Mouse (Mus musculus) heart, embryonic 14.5 days (tissue): ENCODE data around the gene Tmf1. TPM values are rescaled to one million over a fixed set of nuclear protein-coding genes. Genes with fewer than 3 reads are reported as not detected.

Experiments used
- ATAC-seq: fragments of 200-750 bp; cut with Nextera tagmentation; 2 replicates; pipeline ENCODE4 v1.8.0; 2017; ENCODE audit warnings: low read depth, moderate TSS enrichment; ENCODE audit not compliant: insufficient number of reproducible peaks, insufficient read depth, low FRiP score
- H3K27ac ChIP-seq, 2 experiments: fragments of 200-500 bp in 1 of 2; fragments of 300-500 bp in 1 of 2; sonication (generic) in 1 of 2; replicated peaks in 1 of 2; 2 replicates each; pipeline ENCODE4 v1.5.1; 2012 to 2014; ENCODE audit warnings: low read depth in 2 of 2, low read length in 2 of 2, control low read depth in 1 of 2, mild to moderate bottlenecking in 1 of 2, mixed read lengths in 1 of 2; ENCODE audit not compliant: control insufficient read depth in 1 of 2, insufficient read depth in 1 of 2
- H3K27me3 ChIP-seq: fragments of 300-500 bp; sonication (generic); 2 replicates; pipeline ENCODE4 v1.6.1; 2014; ENCODE audit warnings: mild to moderate bottlenecking, low read length, control low read depth; ENCODE audit not compliant: control insufficient read depth, insufficient read depth
- H3K36me3 ChIP-seq: fragments of 300-500 bp; sonication (generic); 2 replicates; pipeline ENCODE4 v1.6.1; 2014; ENCODE audit warnings: mild to moderate bottlenecking, control low read depth, low read length, mixed read lengths; ENCODE audit not compliant: control insufficient read depth, insufficient read depth
- H3K4me1 ChIP-seq, 2 experiments: fragments of 200-500 bp in 1 of 2; fragments of 300-500 bp in 1 of 2; sonication (generic) in 1 of 2; 2 replicates each; pipeline ENCODE4 v1.6.1; 2012 to 2014; ENCODE audit warnings: low read length in 2 of 2, control low read depth in 1 of 2, mixed read lengths in 1 of 2; ENCODE audit not compliant: control insufficient read depth in 2 of 2, insufficient read depth in 2 of 2
- H3K4me2 ChIP-seq: fragments of 300-500 bp; sonication (generic); 2 replicates; pipeline ENCODE4 v1.6.1; 2014; ENCODE audit warnings: mild to moderate bottlenecking, low read length
- H3K4me3 ChIP-seq, 2 experiments: fragments of 200-500 bp in 1 of 2; fragments of 300-500 bp in 1 of 2; sonication (generic) in 1 of 2; 2 replicates each; pipeline ENCODE4 v1.5.1; 2012 to 2014; ENCODE audit warnings: low read length in 2 of 2, mild to moderate bottlenecking in 2 of 2, control low read depth in 1 of 2, low read depth in 1 of 2, moderate library complexity in 1 of 2; ENCODE audit not compliant: control insufficient read depth in 1 of 2, insufficient read depth in 1 of 2
- H3K9ac ChIP-seq: fragments of 300-500 bp; sonication (generic); 2 replicates; pipeline ENCODE4 v1.6.1; 2014; ENCODE audit warnings: mild to moderate bottlenecking, low read length
- H3K9me3 ChIP-seq: fragments of 300-500 bp; sonication (generic); 2 replicates; pipeline ENCODE4 v1.6.1; 2016; ENCODE audit warnings: low read length, control low read depth; ENCODE audit not compliant: control insufficient read depth
- WGBS: fragments of 180-500 bp; shearing (Covaris S2); extraction: QIAGEN DNeasy Blood & Tissue Kit; methylation state at CpG from one replicate; pipeline ENCODE4 v1.1.7; 2014; 5-methylcytosine and 5-hydroxymethylcytosine counted together
- polyA plus RNA-seq: library from polyadenylated mRNA; unstranded; fragments of >200 nt; fragmentation: Nextera tagmentation; extraction: Ambion mirVana; gene quantifications from 2 replicates; pipeline ENCODE4 v1.2.1, GENCODE M21; 2014

The Tmf1 gene
- polyA plus RNA-seq, 1 experiment from 2014 or later: 25.1 TPM

DNA sequence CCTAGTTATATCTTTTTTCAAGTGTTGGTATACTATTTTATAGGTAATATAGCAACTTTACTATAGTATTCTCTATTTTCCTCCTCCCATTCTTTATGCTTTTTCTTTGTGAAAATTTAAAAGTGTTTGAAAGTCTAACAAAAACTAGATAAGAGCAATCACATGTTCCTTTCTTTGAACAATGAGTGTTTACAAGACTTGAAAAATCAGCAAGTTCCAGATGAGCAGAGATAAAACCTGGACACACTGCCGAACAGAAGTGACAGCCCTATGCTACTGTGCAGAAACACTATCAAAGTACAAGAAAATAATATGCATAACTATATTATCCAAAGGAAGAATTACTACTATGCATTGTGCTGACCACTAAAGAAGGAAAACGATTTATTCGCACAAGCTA is 23.6 kb upstream of the Tmf1 start:
- ATAC-seq: no peak
- Histone ChIP-seq H3K9ac (no peak overlapping the region), H3K27me3 (no peaks in the 10 kb centered on the region), H3K4me2 (no peak overlapping the region), H3K36me3 (peaks cover 38% of the 10 kb centered on the region), H3K27ac (no peak overlapping the region), H3K4me1 (peaks cover 5 to 15% of the 10 kb centered on the region in 2 experiments; a peak in 3 of 4 replicates), H3K9me3 (no peaks in the 10 kb centered on the region), H3K4me3 (no peak overlapping the region)
- WGBS: 86% methylated on average over 3 of the region's 3 CpGs

DNA sequence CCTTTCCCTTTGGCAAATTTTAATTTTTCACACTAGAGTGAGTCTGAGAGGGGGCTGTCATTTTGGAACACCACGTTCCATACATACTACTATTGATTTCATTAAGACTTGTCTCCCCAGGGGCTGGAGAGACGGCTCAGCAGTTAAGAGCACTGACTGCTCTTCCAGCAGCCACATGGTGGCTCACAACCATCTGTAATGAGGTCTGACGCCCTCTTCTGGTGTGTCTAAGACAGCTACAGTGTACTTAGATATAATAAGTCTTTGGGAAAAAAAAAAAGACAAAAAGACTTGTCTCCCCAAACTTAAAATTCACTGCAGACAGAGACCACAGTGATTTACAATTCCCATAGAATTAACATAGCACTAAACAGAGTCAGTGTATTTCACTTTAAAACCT is 21.5 kb upstream of the Tmf1 start:
- Histone ChIP-seq H3K4me3 (no peak overlapping the region), H3K4me1 (peaks cover 5 to 15% of the 10 kb centered on the region in 2 experiments; a peak in 3 of 4 replicates), H3K9me3 (no peaks in the 10 kb centered on the region), H3K27me3 (no peaks in the 10 kb centered on the region), H3K4me2 (no peak overlapping the region), H3K27ac (no peak overlapping the region), H3K36me3 (peaks cover 58% of the 10 kb centered on the region), H3K9ac (no peak overlapping the region)
- ATAC-seq: no peak
- 66% methylated on average over 3 of the region's 3 CpGs for WGBS

DNA sequence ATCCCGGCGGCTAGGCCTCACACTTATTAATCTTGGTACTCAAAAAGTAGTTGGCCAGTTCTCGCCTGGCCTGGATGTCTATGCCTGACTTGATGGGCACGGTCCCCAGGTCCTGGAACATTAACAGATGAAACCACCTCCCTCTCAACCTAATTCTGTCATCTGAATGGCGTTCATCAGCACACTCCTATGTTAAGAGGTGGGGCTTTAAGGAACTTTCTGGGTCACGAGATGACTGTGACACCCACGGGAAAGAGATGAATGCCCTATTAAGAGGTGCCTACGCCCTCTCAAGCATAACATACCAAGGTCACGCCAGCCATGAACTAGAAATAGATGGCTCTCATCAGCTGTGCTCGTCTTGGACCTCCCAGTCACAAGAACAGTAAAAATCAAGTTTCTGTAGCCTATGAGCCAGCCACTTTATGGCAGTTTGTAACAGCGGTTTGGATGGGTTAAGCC is 476 bp upstream of the Tmf1 start:
- Histone ChIP-seq H3K36me3 (peaks cover 32% of the 10 kb centered on the region), H3K9me3 (no peaks in the 10 kb centered on the region), H3K9ac (peak overlapping the region; percentile 96), H3K27me3 (no peaks in the 10 kb centered on the region), H3K27ac (peak overlapping the region; percentile 93), H3K4me3 (peak overlapping the region; percentile 84 to 98), H3K4me1 (peaks cover 5 to 22% of the 10 kb centered on the region in 2 experiments), H3K4me2 (peak overlapping the region; percentile 89)
- ATAC-seq: peak; percentile 57
- 4% methylated on average over 11 of the region's 11 CpGs for WGBS

DNA sequence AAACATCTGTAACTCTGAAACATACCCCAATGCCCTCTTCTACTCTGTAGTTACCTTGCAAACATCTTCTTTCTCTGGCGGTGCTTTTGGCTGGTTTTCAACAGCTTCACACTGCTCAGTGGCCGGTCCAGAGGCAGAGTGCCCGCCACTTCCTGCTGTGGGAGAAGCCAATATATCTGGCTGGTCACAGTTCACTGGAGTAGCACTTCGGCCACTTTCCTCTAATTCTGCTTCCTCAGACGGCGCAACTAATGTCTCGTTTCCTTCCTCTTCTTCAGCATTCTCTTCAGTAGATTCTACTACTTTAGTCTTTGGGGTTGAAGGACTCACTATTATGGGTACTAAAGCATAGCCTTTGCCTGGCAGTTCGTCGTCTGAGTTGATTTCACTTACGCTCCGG is 3.2 kb downstream of the Tmf1 start:
- 73% methylated on average over 11 of the region's 11 CpGs for WGBS
- Histone ChIP-seq H3K9ac (no peak overlapping the region), H3K4me2 (no peak overlapping the region), H3K27me3 (no peaks in the 10 kb centered on the region), H3K4me3 (no peak overlapping the region), H3K9me3 (no peaks in the 10 kb centered on the region), H3K4me1 (peaks cover 5 to 22% of the 10 kb centered on the region in 2 experiments), H3K27ac (no peak overlapping the region), H3K36me3 (peaks cover 44% of the 10 kb centered on the region)
- no peak for ATAC-seq

DNA sequence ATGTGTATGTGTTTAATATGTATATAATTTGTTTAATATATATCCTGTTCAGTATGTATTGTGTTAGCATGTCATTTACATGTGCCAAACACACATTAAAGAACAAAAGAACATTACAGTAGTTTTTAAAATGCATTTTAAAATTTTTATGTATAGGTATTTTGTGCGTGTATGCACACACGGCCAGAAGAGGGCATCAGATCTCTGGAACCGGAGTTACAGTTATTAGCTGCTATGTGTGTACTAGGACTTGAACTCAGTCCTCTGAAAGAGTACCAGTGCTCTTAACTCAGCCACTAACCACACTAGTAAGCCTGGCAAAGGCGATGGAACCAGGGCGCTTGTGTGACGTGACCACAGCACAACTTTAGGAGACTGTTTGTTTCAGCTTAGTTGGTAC is 28.8 kb downstream of the Tmf1 start:
- H3K4me3 ChIP-seq: no peak overlapping the region
- no peaks in the 10 kb centered on the region for H3K27me3 ChIP-seq
- H3K4me2 ChIP-seq: no peak overlapping the region
- peaks cover 17% of the 10 kb centered on the region for H3K36me3 ChIP-seq
- 85% methylated on average over 6 of the region's 6 CpGs for WGBS
- H3K4me1 ChIP-seq: peaks cover 6 to 18% of the 10 kb centered on the region in 2 experiments
- ATAC-seq: no peak
- H3K9ac ChIP-seq: no peak overlapping the region
- H3K27ac ChIP-seq: no peak overlapping the region
- no peaks in the 10 kb centered on the region for H3K9me3 ChIP-seq

DNA sequence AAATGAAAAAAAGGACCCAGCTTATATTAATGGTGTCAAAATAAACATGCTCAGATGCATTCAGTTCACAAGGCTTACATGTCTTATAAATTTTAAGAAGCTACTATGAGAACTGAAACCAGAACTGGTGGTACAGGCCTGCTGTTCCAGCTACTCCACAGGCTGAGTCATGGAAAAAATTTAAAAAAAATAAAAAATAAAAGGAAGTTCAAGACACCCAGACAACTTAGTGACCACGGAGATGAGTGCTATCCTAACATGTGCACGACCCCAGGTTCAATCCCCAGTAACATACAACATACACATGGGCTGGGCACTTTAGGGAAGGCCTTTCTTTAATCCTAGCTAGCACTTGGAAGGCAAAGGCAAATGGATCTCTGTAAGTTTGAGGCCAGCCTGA is 29.2 kb downstream of the Tmf1 start:
- no peak overlapping the region for H3K4me3 ChIP-seq
- H3K27me3 ChIP-seq: no peaks in the 10 kb centered on the region
- H3K9ac ChIP-seq: no peak overlapping the region
- no peaks in the 10 kb centered on the region for H3K9me3 ChIP-seq
- H3K4me1 ChIP-seq: peaks cover 6 to 18% of the 10 kb centered on the region in 2 experiments
- no peak overlapping the region for H3K4me2 ChIP-seq
- 64% methylated on average over 2 of the region's 2 CpGs for WGBS
- no peak for ATAC-seq
- H3K27ac ChIP-seq: no peak overlapping the region
- peaks cover 21% of the 10 kb centered on the region for H3K36me3 ChIP-seq

DNA sequence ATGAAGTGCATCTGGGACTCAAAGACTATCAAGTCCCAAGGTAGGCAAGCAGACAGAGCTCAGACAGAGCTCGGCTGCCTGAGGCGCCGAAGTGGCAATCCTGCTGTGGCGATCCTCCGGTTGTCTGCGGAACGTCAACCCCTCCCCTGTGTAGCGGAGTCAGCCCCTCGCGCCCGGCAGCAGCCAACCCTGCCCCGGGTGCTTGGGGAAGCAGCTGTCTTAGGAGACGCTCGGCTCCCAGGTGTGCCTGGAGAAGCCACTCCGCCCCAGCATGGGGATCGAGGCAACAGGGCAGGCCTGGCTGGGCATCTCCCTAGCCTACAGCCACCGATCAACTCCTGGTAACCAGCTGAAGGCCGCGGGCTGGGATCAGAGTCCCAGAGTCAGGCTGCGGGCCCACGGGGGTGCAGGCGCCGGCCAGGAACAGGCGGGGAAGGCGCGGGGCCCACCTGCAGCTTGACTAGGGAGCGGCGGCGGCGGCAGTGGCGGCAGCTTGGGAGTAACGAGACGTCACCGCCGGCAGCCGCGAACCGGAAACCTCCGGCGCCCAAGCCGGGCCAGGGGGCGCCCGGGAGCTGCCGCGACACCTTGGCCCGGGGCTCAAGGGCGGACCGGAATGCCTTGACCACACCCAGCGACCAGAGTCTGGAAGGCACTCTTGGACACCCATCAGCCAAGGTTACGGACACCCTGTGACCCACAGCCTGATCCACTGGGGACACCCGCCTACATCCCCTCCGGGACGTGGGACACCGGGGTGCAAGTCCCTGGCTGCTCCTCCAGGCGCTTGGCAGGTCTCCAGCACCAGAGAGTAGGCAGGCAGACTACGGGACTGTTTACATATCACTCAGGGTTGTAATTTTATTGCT is 30.3 kb downstream of the Tmf1 start, which contains the start of gene Eogt:
Gene Eogt (minus strand): TSS at position 800 of the 869 bp plus-strand sequence.
- WGBS: under 1% methylated on average over 52 of the region's 56 CpGs
- peaks cover 9 to 18% of the 10 kb centered on the region in 2 experiments for H3K4me1 ChIP-seq
- peak within 1 kb of the TSS; percentile 96 for H3K9ac ChIP-seq
- H3K27ac ChIP-seq: peak within 1 kb of the TSS; percentile 75 to 88
- peak; percentile 73 for ATAC-seq
- H3K4me3 ChIP-seq: peak within 1 kb of the TSS; percentile 77 to 82
- H3K36me3 ChIP-seq: peaks cover 21% of the 10 kb centered on the region
- no peaks in the 10 kb centered on the region for H3K27me3 ChIP-seq
- H3K9me3 ChIP-seq: no peaks in the 10 kb centered on the region
- H3K4me2 ChIP-seq: peak within 1 kb of the TSS; percentile 94
